Mouse (Mus musculus) thymus, adult 2 months (tissue): ENCODE measurements at regions not wholly inside any gene's neighbourhood (a gene's known extent, or its start where the extent isn't known, plus 50 kb on each side); places are given as distances from the start of the nearest gene placed in this dataset.

Experiments
- CTCF ChIP-seq: fragments of 200-500 bp; IDR thresholded peaks from 2 replicates; pipeline ENCODE4 v1.5.1; 2012; ENCODE audit warnings: mild to moderate bottlenecking, control low read depth, low read length, moderate library complexity, borderline replicate concordance; ENCODE audit not compliant: control insufficient read depth, poor library complexity, insufficient read depth; ENCODE audit errors: extremely low read depth
- POLR2A ChIP-seq: fragments of 200-500 bp; IDR thresholded peaks from 2 replicates; pipeline ENCODE4 v1.6.1; 2012; ENCODE audit warnings: mild to moderate bottlenecking, low read length, control low read depth, moderate library complexity; ENCODE audit not compliant: control insufficient read depth, poor library complexity, insufficient read depth; ENCODE audit errors: extremely low read depth

GRCm38 (mm10) chr17:13481445-13482085, 127.2 kb downstream of the Tcp10c start:
- TF ChIP-seq CTCF (no peak), POLR2A (no peak)
